Mouse (Mus musculus) kidney, postnatal 0 days (tissue): Measurements from ENCODE around the gene Cx3cl1. TPM values are rescaled to one million over a fixed set of nuclear protein-coding genes. Genes with fewer than 3 reads are reported as not detected.

ENCODE experiments used
- ATAC-seq: fragments of 200-750 bp; cut with Nextera tagmentation; replicated peaks from 2 replicates; pipeline ENCODE4 v1.8.0; 2017; ENCODE audit warnings: low read depth, moderate number of reproducible peaks, moderate TSS enrichment, moderate library complexity; ENCODE audit not compliant: low FRiP score
- DNase-seq: peaks from one replicate; pipeline ENCODE4 v3.0.0-alpha.2; 2016; ENCODE audit warnings: low spot score
- H3K27ac ChIP-seq: fragments of 300-500 bp; sonication (generic); 2 replicates; pipeline ENCODE4 v1.5.1; 2014; ENCODE audit warnings: mild to moderate bottlenecking
- H3K27me3 ChIP-seq: fragments of 300-500 bp; sonication (generic); 2 replicates; pipeline ENCODE4 v1.6.1; 2014; ENCODE audit warnings: low read length, mixed read lengths; ENCODE audit not compliant: insufficient read depth
- H3K36me3 ChIP-seq: fragments of 300-500 bp; sonication (generic); 2 replicates; pipeline ENCODE4 v1.6.1; 2014; ENCODE audit warnings: low read length, mixed read lengths; ENCODE audit not compliant: insufficient read depth
- H3K4me1 ChIP-seq: fragments of 300-500 bp; sonication (generic); replicated peaks from 2 replicates; pipeline ENCODE4 v1.6.1; 2014; ENCODE audit warnings: antibody characterized with exemption, low read length, mixed read lengths; ENCODE audit not compliant: insufficient read depth
- H3K4me2 ChIP-seq: fragments of 300-500 bp; sonication (generic); 2 replicates; pipeline ENCODE4 v1.6.1; 2014; ENCODE audit warnings: mild to moderate bottlenecking, low read length, moderate library complexity, mixed read lengths
- H3K4me3 ChIP-seq: fragments of 300-500 bp; sonication (generic); replicated peaks from 2 replicates; pipeline ENCODE4 v1.5.1; 2014; ENCODE audit warnings: low read depth, low read length
- H3K9ac ChIP-seq: fragments of 300-500 bp; sonication (generic); 2 replicates; pipeline ENCODE4 v1.6.1; 2014; ENCODE audit warnings: low read depth, low read length
- H3K9me3 ChIP-seq: fragments of 300-500 bp; sonication (generic); replicated peaks from 2 replicates; pipeline ENCODE4 v1.6.1; 2016; ENCODE audit warnings: low read length, inconsistent platforms, mixed read lengths
- CTCF ChIP-seq: IDR thresholded peaks from 2 replicates; pipeline ENCODE4 v1.5.1; 2016; ENCODE audit warnings: antibody characterized with exemption, low read depth, mild to moderate bottlenecking, moderate library complexity
- WGBS: fragments of 180-500 bp; shearing (Covaris S2); extraction: QIAGEN DNeasy Blood & Tissue Kit; methylation state at CpG from one replicate; pipeline ENCODE4 v1.1.7; 2014; 5-methylcytosine and 5-hydroxymethylcytosine counted together
- polyA plus RNA-seq: library from polyadenylated mRNA; unstranded; fragments of >200 nt; fragmentation: Nextera tagmentation; extraction: Ambion mirVana; gene quantifications from 2 replicates; pipeline ENCODE4 v1.2.1, GENCODE M21; 2015

Gene Cx3cl1
- polyA plus RNA-seq, 1 experiment from 2014 or later = 23.4 TPM

- Histone ChIP-seq H3K9ac (no peak overlapping the region), H3K4me3 (0 out of 2 replicates have a peak overlapping the region, but pooled peaks have one; percentile 47), H3K36me3 (no peaks in the 10 kb centered on the region), H3K9me3 (no peaks in the 10 kb centered on the region), H3K27ac (no peak overlapping the region), H3K4me1 (peaks cover 11% of the 10 kb centered on the region), H3K27me3 (peaks cover 4% of the 10 kb centered on the region; the same call in 1 of the 2 replicates), H3K4me2 (peak overlapping the region; percentile 92)
- no peak for TF ChIP-seq CTCF
- DNase-seq = no peak
- no peak for ATAC-seq
- 57% methylated on average over 6 of the region's 6 CpGs for WGBS
Measured at GRCm38 (mm10) chr8:94773048-94773447, 1.2 kb downstream of the Cx3cl1 start.

DNA sequence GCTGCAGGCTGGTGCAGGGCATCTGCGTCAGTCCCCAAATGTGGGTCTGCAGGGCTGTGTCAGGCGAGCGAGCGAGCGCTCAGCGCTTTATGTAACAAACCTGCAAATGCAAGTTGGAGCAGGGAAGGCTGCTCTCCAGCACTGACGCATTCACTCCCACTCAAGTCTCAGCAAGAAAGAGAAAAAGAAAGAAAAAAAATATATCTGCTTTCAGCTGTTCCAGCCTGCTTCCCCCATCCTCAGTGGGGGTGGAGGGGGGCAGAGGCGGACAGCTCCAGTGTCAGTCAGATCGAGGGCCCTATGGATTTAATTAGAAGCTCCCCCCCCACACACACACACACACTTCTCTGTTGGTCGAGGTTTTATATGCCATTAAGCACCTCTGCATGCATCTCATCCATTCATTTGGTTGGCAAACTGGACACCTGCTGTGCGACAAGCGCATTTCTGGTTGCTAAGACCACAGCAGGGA, 1.9 kb downstream of the Cx3cl1 start:
- H3K9ac ChIP-seq = no peak overlapping the region
- peaks cover 4% of the 10 kb centered on the region; the same call in 1 of the 2 replicates for H3K27me3 ChIP-seq
- H3K36me3 ChIP-seq = no peaks in the 10 kb centered on the region
- peaks cover 18% of the 10 kb centered on the region for H3K4me1 ChIP-seq
- no peak for ATAC-seq
- no peaks in the 10 kb centered on the region for H3K9me3 ChIP-seq
- 40% methylated on average over 12 of the region's 12 CpGs for WGBS
- TF ChIP-seq CTCF = no peak
- peak overlapping the region; percentile 92; the same call in 1 of the 2 replicates for H3K4me2 ChIP-seq
- peak; percentile 24 for DNase-seq
- H3K27ac ChIP-seq = no peak overlapping the region
- no peak overlapping the region for H3K4me3 ChIP-seq

DNA sequence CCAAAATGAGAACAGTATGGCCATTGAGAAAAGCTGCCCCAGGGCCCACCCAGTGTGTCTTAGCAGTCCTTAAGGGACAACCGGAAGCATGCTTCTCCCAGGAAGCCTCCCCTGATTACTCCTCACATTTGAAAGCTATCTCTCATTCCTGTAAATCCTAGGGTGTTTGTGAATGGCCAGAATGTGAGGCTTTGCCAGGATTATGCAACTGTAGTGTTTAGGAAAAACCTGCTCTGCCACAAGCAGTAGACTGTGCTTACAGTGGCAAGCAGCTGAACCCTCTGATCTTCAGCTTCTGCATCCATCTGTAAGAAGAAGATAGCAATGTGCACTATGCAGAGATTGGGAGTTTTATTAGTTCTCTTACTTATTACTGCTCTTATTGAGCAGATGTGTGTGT, 2.8 kb downstream of the Cx3cl1 start:
- no peak overlapping the region for H3K9ac ChIP-seq
- no peak overlapping the region for H3K4me2 ChIP-seq
- no peak overlapping the region for H3K4me3 ChIP-seq
- no peak overlapping the region for H3K27ac ChIP-seq
- peaks cover 19% of the 10 kb centered on the region for H3K4me1 ChIP-seq
- 89% methylated on average over 1 of the region's 1 CpGs for WGBS
- no peaks in the 10 kb centered on the region for H3K9me3 ChIP-seq
- no peaks in the 10 kb centered on the region for H3K36me3 ChIP-seq
- ATAC-seq (no peak), DNase-seq (no peak)
- no peak for TF ChIP-seq CTCF
- peaks cover 4% of the 10 kb centered on the region; the same call in 1 of the 2 replicates for H3K27me3 ChIP-seq

- ATAC-seq (no peak), DNase-seq (no peak)
- H3K4me3 ChIP-seq = no peak overlapping the region
- H3K4me1 ChIP-seq = peaks cover 21% of the 10 kb centered on the region
- no peak overlapping the region for H3K4me2 ChIP-seq
- H3K27me3 ChIP-seq = no peaks in the 10 kb centered on the region
- 93% methylated on average over 2 of the region's 2 CpGs for WGBS
- H3K27ac ChIP-seq = no peak overlapping the region
- no peak overlapping the region for H3K9ac ChIP-seq
- no peaks in the 10 kb centered on the region for H3K36me3 ChIP-seq
- no peak for TF ChIP-seq CTCF
- no peaks in the 10 kb centered on the region for H3K9me3 ChIP-seq
Measured at GRCm38 (mm10) chr8:94776346-94776745, 4.5 kb downstream of the Cx3cl1 start.

GRCm38 (mm10) chr8:94778036-94778435, 6.2 kb downstream of the Cx3cl1 start:
- no peaks in the 10 kb centered on the region for H3K9me3 ChIP-seq
- H3K4me2 ChIP-seq = no peak overlapping the region
- peak overlapping the region; percentile 78 for H3K27ac ChIP-seq
- peaks cover 22% of the 10 kb centered on the region for H3K4me1 ChIP-seq
- H3K4me3 ChIP-seq = no peak overlapping the region
- ATAC-seq (no peak), DNase-seq (no peak)
- 58% methylated on average over 10 of the region's 10 CpGs for WGBS
- no peaks in the 10 kb centered on the region for H3K36me3 ChIP-seq
- no peaks in the 10 kb centered on the region for H3K27me3 ChIP-seq
- no peak overlapping the region for H3K9ac ChIP-seq
- no peak for TF ChIP-seq CTCF

- 20% methylated on average over 5 of the region's 5 CpGs for WGBS
- ATAC-seq = no peak
- no peak overlapping the region for H3K4me2 ChIP-seq
- peak; percentile 86 for DNase-seq
- no peaks in the 10 kb centered on the region for H3K36me3 ChIP-seq
- H3K9me3 ChIP-seq = no peaks in the 10 kb centered on the region
- no peak overlapping the region for H3K4me3 ChIP-seq
- H3K27ac ChIP-seq = peak overlapping the region; percentile 78
- no peak overlapping the region for H3K9ac ChIP-seq
- TF ChIP-seq CTCF = no peak
- H3K4me1 ChIP-seq = peaks cover 22% of the 10 kb centered on the region
- no peaks in the 10 kb centered on the region for H3K27me3 ChIP-seq
Measured at GRCm38 (mm10) chr8:94778473-94778872, 6.7 kb downstream of the Cx3cl1 start.
